Mouse (Mus musculus) MEL (cell line): ENCODE measurements around the gene Gtf2ird1. TPM values are rescaled to one million over a fixed set of nuclear protein-coding genes. Genes with fewer than 3 reads are reported as not detected.

Experiments used
- DNase-seq: peaks from one replicate; pipeline ENCODE4 v3.0.0; 2011; ENCODE audit warnings: low read depth, low spot score
- H3K27ac ChIP-seq: 2 replicates; pipeline ENCODE4 v1.5.1; 2012; ENCODE audit warnings: low read depth, mild to moderate bottlenecking, control low read depth, low read length, moderate library complexity; ENCODE audit not compliant: control insufficient read depth
- H3K27me3 ChIP-seq, 2 experiments: fragments of 150-350 bp in 1 of 2; sonication (generic) in 1 of 2; 2 replicates each; pipeline ENCODE4 v1.6.1; 2012; ENCODE audit warnings: low read length in 2 of 2, mild to moderate bottlenecking in 2 of 2, improper control_type of control experiment in 1 of 2, moderate library complexity in 1 of 2; ENCODE audit not compliant: insufficient read depth in 2 of 2, control insufficient read depth in 1 of 2
- H3K36me3 ChIP-seq, 2 experiments: 2 replicates each; pipeline ENCODE4 v1.6.1; 2012 to 2014; ENCODE audit warnings: low read length in 2 of 2, improper control_type of control experiment in 1 of 2, inconsistent platforms in 1 of 2, mild to moderate bottlenecking in 1 of 2; ENCODE audit not compliant: insufficient read depth in 2 of 2, control insufficient read depth in 1 of 2
- H3K4me1 ChIP-seq, 2 experiments: fragments of 150-350 bp in 1 of 2; sonication (generic) in 1 of 2; 2 replicates each; pipeline ENCODE4 v1.6.1; 2012; ENCODE audit warnings: low read length in 2 of 2, improper control_type of control experiment in 1 of 2, mild to moderate bottlenecking in 1 of 2; ENCODE audit not compliant: insufficient read depth in 2 of 2, control insufficient read depth in 1 of 2
- H3K4me3 ChIP-seq, 2 experiments: fragments of 150-350 bp in 1 of 2; sonication (generic) in 1 of 2; 2 replicates each; pipeline ENCODE4 v1.5.1; 2012; ENCODE audit warnings: low read depth in 2 of 2, low read length in 2 of 2, mild to moderate bottlenecking in 2 of 2, moderate library complexity in 2 of 2, control low read depth in 1 of 2, improper control_type of control experiment in 1 of 2; ENCODE audit not compliant: control insufficient read depth in 1 of 2, insufficient read depth in 1 of 2
- H3K79me2 ChIP-seq: 2 replicates; pipeline ENCODE4 v1.6.1; 2012; ENCODE audit warnings: mild to moderate bottlenecking, low read length, moderate library complexity; ENCODE audit not compliant: control insufficient read depth, poor library complexity, insufficient read depth
- H3K9ac ChIP-seq: 2 replicates; pipeline ENCODE4 v1.6.1; 2012; ENCODE audit warnings: low read depth, mild to moderate bottlenecking, control low read depth, low read length, moderate library complexity; ENCODE audit not compliant: control insufficient read depth, poor library complexity, severe bottlenecking
- H3K9me3 ChIP-seq: fragments of 150-350 bp; sonication (generic); replicated peaks from 2 replicates; pipeline ENCODE4 v1.6.1; 2012; ENCODE audit warnings: mild to moderate bottlenecking, low read length, improper control_type of control experiment, moderate library complexity; ENCODE audit not compliant: insufficient read depth
- CTCF ChIP-seq, 3 experiments: IDR thresholded peaks in 2 of 3; conservative IDR thresholded peaks in 1 of 3; 2 replicates each; pipeline ENCODE4 v1.5.1; 2011 to 2012; ENCODE audit warnings: low read length in 3 of 3, low read depth in 2 of 3, mild to moderate bottlenecking in 2 of 3, improper control_type of control experiment in 1 of 3, inconsistent platforms in 1 of 3, mixed read lengths in 1 of 3, moderate library complexity in 1 of 3; ENCODE audit not compliant: control insufficient read depth in 1 of 3, insufficient read depth in 1 of 3, poor library complexity in 1 of 3, severe bottlenecking in 1 of 3
- EP300 ChIP-seq, 2 experiments: IDR thresholded peaks; 2 replicates each; pipeline ENCODE4 v1.6.1; 2011; ENCODE audit warnings: improper control_type of control experiment in 2 of 2, low read length in 2 of 2, low read depth in 1 of 2, mild to moderate bottlenecking in 1 of 2
- ETS1 ChIP-seq: IDR thresholded peaks from 2 replicates; pipeline ENCODE4 v1.6.1; 2012; ENCODE audit warnings: low read depth, mild to moderate bottlenecking, inconsistent platforms, low read length, improper control_type of control experiment, moderate library complexity
- GATA1 ChIP-seq: IDR thresholded peaks from 2 replicates; pipeline ENCODE4 v1.6.1; 2011; ENCODE audit warnings: low read depth, low read length, improper control_type of control experiment
- MAZ ChIP-seq: IDR thresholded peaks from 2 replicates; pipeline ENCODE4 v1.6.1; 2012; ENCODE audit warnings: low read depth, mild to moderate bottlenecking, inconsistent platforms, low read length, improper control_type of control experiment
- MYB ChIP-seq: IDR thresholded peaks from 2 replicates; pipeline ENCODE4 v1.6.1; 2011; ENCODE audit warnings: mild to moderate bottlenecking, low read depth, low read length, improper control_type of control experiment
- NELFE ChIP-seq: IDR thresholded peaks from 2 replicates; pipeline ENCODE4 v1.6.1; 2011; ENCODE audit warnings: low read depth, low read length, improper control_type of control experiment
- POLR2A ChIP-seq, 2 experiments: IDR thresholded peaks; 2 replicates each; pipeline ENCODE4 v1.6.1; 2011 to 2012; ENCODE audit warnings: low read length in 2 of 2, mild to moderate bottlenecking in 2 of 2, control low read depth in 1 of 2, improper control_type of control experiment in 1 of 2, low read depth in 1 of 2, moderate library complexity in 1 of 2; ENCODE audit not compliant: control insufficient read depth in 1 of 2, insufficient read depth in 1 of 2, poor library complexity in 1 of 2
- POLR2AphosphoS2 ChIP-seq: IDR thresholded peaks from 2 replicates; pipeline ENCODE4 v1.6.1; 2011; ENCODE audit warnings: low read length, improper control_type of control experiment
- POLR2AphosphoS5 ChIP-seq: IDR thresholded peaks from 2 replicates; pipeline ENCODE4 v1.6.1; 2012; ENCODE audit warnings: low read depth, borderline replicate concordance, mild to moderate bottlenecking, inconsistent platforms, low read length, moderate library complexity, mixed read lengths
- RAD21 ChIP-seq: IDR thresholded peaks from 2 replicates; pipeline ENCODE4 v1.6.1; 2011; ENCODE audit warnings: mild to moderate bottlenecking, low read depth, low read length, improper control_type of control experiment
- TBP ChIP-seq: IDR thresholded peaks from 2 replicates; pipeline ENCODE4 v1.8.0; 2011; ENCODE audit warnings: low read depth, low read length, improper control_type of control experiment
- TCF12 ChIP-seq: IDR thresholded peaks from 2 replicates; pipeline ENCODE4 v1.6.1; 2014; ENCODE audit warnings: low read depth, mild to moderate bottlenecking, inconsistent platforms, low read length, improper control_type of control experiment, moderate library complexity
- UBTF ChIP-seq: IDR thresholded peaks from 2 replicates; pipeline ENCODE4 v1.6.1; 2012; ENCODE audit warnings: low read depth, mild to moderate bottlenecking, inconsistent platforms, low read length, improper control_type of control experiment, moderate library complexity, borderline replicate concordance; ENCODE audit not compliant: insufficient read depth
- USF1 ChIP-seq: IDR thresholded peaks from 2 replicates; pipeline ENCODE4 v1.6.1; 2014; ENCODE audit warnings: low read depth, mild to moderate bottlenecking, inconsistent platforms, low read length, improper control_type of control experiment, moderate library complexity
- ZKSCAN1 ChIP-seq: IDR thresholded peaks from 2 replicates; pipeline ENCODE4 v1.6.1; 2012; ENCODE audit warnings: low read depth, mild to moderate bottlenecking, inconsistent platforms, low read length, improper control_type of control experiment, moderate library complexity
- ZMIZ1 ChIP-seq: IDR thresholded peaks from 2 replicates; pipeline ENCODE4 v1.6.1; 2012; ENCODE audit warnings: low read depth, mild to moderate bottlenecking, inconsistent platforms, low read length, improper control_type of control experiment, moderate library complexity
- polyA plus RNA-seq, 2 experiments: library from polyadenylated mRNA; stranded (reverse) in 1 of 2; unstranded in 1 of 2; fragments of >175 nt in 1 of 2; fragments of >200 nt in 1 of 2; gene quantifications; 2 replicates each; pipeline versions ENCODE4 v1.2.1 to v1.2.4; 2012; ENCODE audit warnings: low replicate concordance in 2 of 2, low read depth in 1 of 2; ENCODE audit not compliant: insufficient read length in 2 of 2, insufficient read depth in 1 of 2, missing spikeins in 1 of 2
- total RNA-seq: library from RNA; depleted of rRNA; stranded (reverse); fragments of 300-350 nt; gene quantifications from 2 replicates; pipeline ENCODE4 v1.2.3, GENCODE M21; 2012

The Gtf2ird1 gene
- total and polyA plus RNA-seq, 3 experiments: 15.2 to 54.7 TPM; not detected in 1

DNA sequence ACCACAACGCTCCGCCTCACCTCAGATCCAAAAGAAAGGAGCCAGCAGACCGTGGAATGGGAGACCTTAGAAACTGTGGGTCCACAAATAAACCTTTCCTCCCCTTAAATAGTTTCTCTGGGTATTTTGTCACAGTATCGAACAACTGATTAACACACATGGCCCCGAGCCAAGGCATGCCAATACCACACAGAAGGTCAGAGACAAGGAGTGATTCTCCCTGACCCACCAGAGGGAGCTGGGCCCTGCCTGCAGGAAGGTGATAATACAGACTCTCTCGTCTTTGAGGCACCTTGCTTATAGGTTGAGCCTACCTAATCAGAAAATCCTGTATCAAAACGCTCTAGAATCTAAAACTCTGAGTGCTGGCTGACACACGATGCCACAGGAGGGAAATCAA lies 30.9 kb downstream of the Gtf2ird1 start:
- Histone ChIP-seq H3K27ac (no peak overlapping the region), H3K4me3 (no peak overlapping the region), H3K9me3 (no peaks in the 10 kb centered on the region), H3K79me2 (no peaks in the 10 kb centered on the region), H3K36me3 (no peaks in the 10 kb centered on the region; a peak in 1 of 4 replicates), H3K27me3 (no peaks in the 10 kb centered on the region), H3K4me1 (no peaks in the 10 kb centered on the region), H3K9ac (no peak overlapping the region)
- no peak for TF ChIP-seq POLR2A (IDR thresholded peaks at IDR 0.05; ENCODE audit: control insufficient read depth in 1 of 2, insufficient read depth in 1 of 2, low read depth in 1 of 2, low read length in 2 of 2, poor library complexity in 1 of 2)
- DNase-seq: no peak

DNA sequence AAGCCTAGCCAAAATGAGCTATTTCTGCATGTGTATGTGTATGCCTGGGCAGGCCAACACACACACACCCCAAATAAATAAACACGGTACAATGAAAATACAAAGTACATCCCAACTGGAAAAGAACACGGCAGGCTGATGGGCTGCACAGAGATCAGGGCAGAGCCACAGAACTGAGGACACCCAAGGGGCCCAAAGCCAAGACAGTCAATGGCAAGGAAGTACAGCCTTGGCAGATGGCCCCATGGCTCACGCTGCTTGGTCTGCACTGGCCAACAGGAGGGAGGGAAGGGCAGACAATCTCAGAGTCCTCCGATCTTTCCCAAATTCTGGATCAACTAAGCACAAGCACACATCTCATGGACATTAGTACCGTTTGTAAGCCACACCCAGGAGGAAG lies 32.6 kb downstream of the Gtf2ird1 start:
- Histone ChIP-seq H3K9ac (no peak overlapping the region), H3K79me2 (no peaks in the 10 kb centered on the region), H3K27ac (no peak overlapping the region), H3K4me3 (no peak overlapping the region), H3K9me3 (no peaks in the 10 kb centered on the region), H3K4me1 (no peaks in the 10 kb centered on the region), H3K36me3 (no peaks in the 10 kb centered on the region; a peak in 1 of 4 replicates), H3K27me3 (no peaks in the 10 kb centered on the region)
- no peak for DNase-seq
- TF ChIP-seq TCF12 (no peak), ETS1 (no peak), MYB (no peak), NELFE (no peak), UBTF (no peak), USF1 (no peak), MAZ (no peak), GATA1 (no peak), POLR2AphosphoS2 (no peak), TBP (no peak), CTCF (IDR thresholded peaks at IDR 0.05 in 2 of 3, conservative IDR thresholded peaks at IDR 0.05 in 1 of 3; ENCODE audit: control insufficient read depth in 1 of 3, insufficient read depth in 1 of 3, low read depth in 2 of 3, low read length in 3 of 3, poor library complexity in 1 of 3, severe bottlenecking in 1 of 3) (no peak)

DNA sequence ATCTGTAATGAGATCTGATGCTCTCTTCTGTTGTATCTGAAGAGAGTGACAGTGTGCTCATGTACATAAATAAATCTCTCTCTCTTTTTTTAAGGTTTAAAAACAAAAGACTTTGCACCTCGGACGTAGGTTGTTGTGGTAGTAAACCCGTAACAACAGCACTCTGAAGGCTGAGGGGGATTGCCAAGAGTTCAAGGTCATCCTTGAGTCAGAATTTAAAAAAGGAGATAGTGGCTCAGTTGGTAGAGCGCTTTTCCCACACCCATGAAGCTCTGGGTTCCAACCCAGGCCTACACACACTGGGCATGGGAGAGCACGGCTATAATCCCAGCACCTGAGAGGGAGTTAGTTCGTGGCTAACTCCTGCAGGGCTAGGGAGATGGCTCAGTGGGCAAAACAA lies 33.1 kb downstream of the Gtf2ird1 start:
- Histone ChIP-seq H3K9me3 (no peaks in the 10 kb centered on the region), H3K36me3 (no peaks in the 10 kb centered on the region), H3K4me3 (no peak overlapping the region), H3K27me3 (no peaks in the 10 kb centered on the region), H3K27ac (no peak overlapping the region), H3K79me2 (no peaks in the 10 kb centered on the region), H3K4me1 (no peaks in the 10 kb centered on the region), H3K9ac (no peak overlapping the region)
- no peak for DNase-seq
- TF ChIP-seq RAD21 (no peak), POLR2AphosphoS5 (no peak), NELFE (no peak), UBTF (no peak), ZMIZ1 (no peak), EP300 (IDR thresholded peaks at IDR 0.05; ENCODE audit: low read depth in 1 of 2, low read length in 2 of 2) (no peak), ZKSCAN1 (no peak), MAZ (no peak)
